Mouse (Mus musculus): ENCODE measurements around the gene Zc3h6.
"Not testable (repeated sequence)": the region's sequence is repeated elsewhere in the genome, so short reads cannot be mapped to it uniquely, and the experiment has no call there.

Gene Zc3h6

GRCm38 (mm10) chr2:128966641-128967580 is at the start of gene Zc3h6:
Gene Zc3h6 (plus strand): TSS chr2:128967402.
- peak; percentile 98 for DNase-seq (ENCODE audit: low spot score)

- no peak for DNase-seq (ENCODE audit: low spot score)
Observed at GRCm38 (mm10) chr2:128924799-128925198, 42.4 kb upstream of the Zc3h6 start.

- no peak for DNase-seq (ENCODE audit: low spot score)
Observed at GRCm38 (mm10) chr2:128928446-128928845, 38.8 kb upstream of the Zc3h6 start.

GRCm38 (mm10) chr2:128930704-128931103 is 36.5 kb upstream of the Zc3h6 start:
- DNase-seq (ENCODE audit: low spot score), result no peak

GRCm38 (mm10) chr2:128936256-128936655 is 30.9 kb upstream of the Zc3h6 start:
- DNase-seq (ENCODE audit: low spot score), result no peak

GRCm38 (mm10) chr2:128943538-128944528 is 23.4 kb upstream of the Zc3h6 start, which contains the start of gene Zc3h8:
Gene Zc3h8 (minus strand): TSS chr2:128944077.
- peak; percentile 97 for DNase-seq (ENCODE audit: low spot score)

GRCm38 (mm10) chr2:128947962-128948588 is 19.1 kb upstream of the Zc3h6 start:
- DNase-seq (ENCODE audit: low spot score), result no peak

- DNase-seq (ENCODE audit: low spot score), result no peak
Observed at GRCm38 (mm10) chr2:128954186-128954585, 13.0 kb upstream of the Zc3h6 start.

- DNase-seq (ENCODE audit: low spot score), result no peak
Observed at GRCm38 (mm10) chr2:128965505-128966105, 1.6 kb upstream of the Zc3h6 start.

GRCm38 (mm10) chr2:128966236-128966635 is 966 bp upstream of the Zc3h6 start:
- no peak for DNase-seq (ENCODE audit: low spot score)

- peak; percentile 72 for DNase-seq (ENCODE audit: low spot score)
Observed at GRCm38 (mm10) chr2:128967661-128968441, 649 bp downstream of the Zc3h6 start, which contains the start of gene Gm10762. Gene Gm10762 (minus strand): TSS chr2:128967725.

GRCm38 (mm10) chr2:128968475-128969083 is 1.4 kb downstream of the Zc3h6 start:
- no peak for DNase-seq (ENCODE audit: low spot score)

- DNase-seq (ENCODE audit: low spot score), result no peak
Observed at GRCm38 (mm10) chr2:128972301-128972700, 5.1 kb downstream of the Zc3h6 start.

- no peak for DNase-seq (ENCODE audit: low spot score)
Observed at GRCm38 (mm10) chr2:128975572-128975971, 8.4 kb downstream of the Zc3h6 start.

GRCm38 (mm10) chr2:128984746-128985145 is 17.5 kb downstream of the Zc3h6 start:
- no peak for DNase-seq (ENCODE audit: low spot score)

GRCm38 (mm10) chr2:129004872-129005271 is 37.7 kb downstream of the Zc3h6 start:
- DNase-seq (ENCODE audit: low spot score), result no peak

GRCm38 (mm10) chr2:129006194-129006749 is 39.1 kb downstream of the Zc3h6 start:
- no peak for DNase-seq (ENCODE audit: low spot score)

GRCm38 (mm10) chr2:129008867-129009266 is 41.7 kb downstream of the Zc3h6 start:
- not testable (repeated sequence) for DNase-seq (ENCODE audit: low spot score)

- DNase-seq (ENCODE audit: low spot score), result no peak
Observed at GRCm38 (mm10) chr2:129020106-129020505, 52.9 kb downstream of the Zc3h6 start.

GRCm38 (mm10) chr2:129024820-129025219 is 57.6 kb downstream of the Zc3h6 start:
- DNase-seq (ENCODE audit: low spot score), result peak; percentile 8
